Mouse (Mus musculus): ENCODE measurements around the gene Rela. TPM values are rescaled to one million over a fixed set of nuclear protein-coding genes. Genes with fewer than 3 reads are reported as not detected.
A peak's percentile ranks its signal among the peaks of the same experiment; 100 is the strongest.
"Not testable (repeated sequence)": the region's sequence is repeated elsewhere in the genome, so short reads cannot be mapped to it uniquely, and the experiment has no call there.

Gene Rela
- polyA plus RNA-seq, 1 experiment from 2014 or later, result 31.6 TPM

DNA sequence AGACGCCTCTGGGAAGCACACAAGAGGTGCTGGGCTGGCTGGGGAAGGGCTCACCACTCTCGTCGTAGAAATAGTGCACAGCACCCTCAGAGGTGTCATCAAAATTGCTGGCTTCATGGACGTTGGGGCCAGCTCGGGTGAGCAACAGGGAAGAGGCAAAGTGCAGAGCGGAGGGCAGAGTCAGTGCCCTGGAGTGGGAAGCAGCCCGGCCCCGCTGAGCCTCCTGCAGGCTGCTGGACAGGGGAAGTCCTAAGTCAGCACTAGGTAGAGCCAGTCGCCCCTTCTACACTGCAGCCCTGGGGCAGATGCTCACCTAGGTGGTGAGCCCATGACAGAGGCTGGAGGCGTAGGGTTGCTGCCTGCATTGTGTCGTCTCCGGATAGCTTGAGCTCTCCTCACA is 47.0 kb downstream of the Rela start:
- H3K27me3 ChIP-seq (replicated peaks), result no peaks in the 10 kb centered on the region
- H3K4me3 ChIP-seq (replicated peaks), result no peak overlapping the region
- H3K4me2 ChIP-seq, result no peak overlapping the region
- no peak overlapping the region for H3K9ac ChIP-seq (replicated peaks)
- peaks cover 14% of the 10 kb centered on the region for H3K4me1 ChIP-seq
- no peak for ATAC-seq (ENCODE audit: low FRiP score)
- H3K27ac ChIP-seq (replicated peaks), result no peak overlapping the region
- peaks cover 73% of the 10 kb centered on the region for H3K36me3 ChIP-seq
- WGBS, result 95% methylated on average over 12 of the region's 12 CpGs
- no peaks in the 10 kb centered on the region for H3K9me3 ChIP-seq (replicated peaks)

DNA sequence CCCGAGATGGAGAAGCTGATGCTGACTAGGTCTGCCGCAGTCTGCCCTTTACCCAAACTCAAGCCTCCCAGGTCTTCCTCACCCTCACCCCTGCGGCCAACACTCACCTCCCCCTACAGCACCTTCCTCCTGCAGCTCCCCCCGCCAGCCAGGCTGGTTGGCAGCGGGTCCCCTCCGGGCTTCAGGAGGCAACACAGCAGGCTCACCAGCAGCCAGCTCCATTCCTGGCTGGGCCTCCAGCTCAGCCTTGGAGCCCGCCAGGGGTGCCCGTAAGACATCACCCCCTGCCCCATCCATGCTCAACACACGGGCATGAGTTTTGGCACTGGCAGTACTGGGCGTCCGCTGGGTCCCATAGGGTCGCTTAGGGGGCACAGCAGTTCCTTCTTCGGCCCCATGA is 47.7 kb downstream of the Rela start:
- 95% methylated on average over 13 of the region's 13 CpGs for WGBS
- Histone ChIP-seq H3K4me2 (no peak overlapping the region), H3K27ac (replicated peaks) (no peak overlapping the region), H3K27me3 (replicated peaks) (no peaks in the 10 kb centered on the region), H3K4me3 (replicated peaks) (no peak overlapping the region), H3K9ac (replicated peaks) (no peak overlapping the region), H3K9me3 (replicated peaks) (no peaks in the 10 kb centered on the region), H3K4me1 (peaks cover 21% of the 10 kb centered on the region), H3K36me3 (peaks cover 66% of the 10 kb centered on the region)
- no peak for ATAC-seq (ENCODE audit: low FRiP score)

DNA sequence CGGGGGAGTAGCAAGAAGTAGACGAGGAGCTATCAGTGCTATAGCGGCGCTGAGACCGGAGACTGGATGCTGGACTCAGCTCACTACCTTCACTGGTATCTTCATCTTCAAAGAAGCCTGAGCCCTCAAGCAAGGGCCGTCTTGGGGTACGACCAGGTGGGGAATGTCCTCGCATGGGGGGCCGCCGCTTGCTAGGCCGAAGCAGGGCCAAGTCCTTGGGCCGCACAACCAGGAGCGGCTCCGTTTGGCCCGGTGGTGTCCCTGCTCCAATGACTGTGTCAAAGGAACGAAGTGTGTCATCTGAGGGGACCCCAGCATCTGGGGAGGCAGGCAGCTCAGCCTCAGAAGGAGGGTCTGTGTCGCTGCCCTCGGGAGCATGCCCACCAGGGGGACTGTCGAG is 48.1 kb downstream of the Rela start:
- Histone ChIP-seq H3K27ac (replicated peaks) (no peak overlapping the region), H3K36me3 (peaks cover 62% of the 10 kb centered on the region), H3K9ac (replicated peaks) (no peak overlapping the region), H3K9me3 (replicated peaks) (no peaks in the 10 kb centered on the region), H3K4me2 (no peak overlapping the region), H3K4me1 (peaks cover 26% of the 10 kb centered on the region), H3K27me3 (replicated peaks) (no peaks in the 10 kb centered on the region), H3K4me3 (replicated peaks) (no peak overlapping the region)
- no peak for ATAC-seq (ENCODE audit: low FRiP score)
- 95% methylated on average over 19 of the region's 19 CpGs for WGBS

DNA sequence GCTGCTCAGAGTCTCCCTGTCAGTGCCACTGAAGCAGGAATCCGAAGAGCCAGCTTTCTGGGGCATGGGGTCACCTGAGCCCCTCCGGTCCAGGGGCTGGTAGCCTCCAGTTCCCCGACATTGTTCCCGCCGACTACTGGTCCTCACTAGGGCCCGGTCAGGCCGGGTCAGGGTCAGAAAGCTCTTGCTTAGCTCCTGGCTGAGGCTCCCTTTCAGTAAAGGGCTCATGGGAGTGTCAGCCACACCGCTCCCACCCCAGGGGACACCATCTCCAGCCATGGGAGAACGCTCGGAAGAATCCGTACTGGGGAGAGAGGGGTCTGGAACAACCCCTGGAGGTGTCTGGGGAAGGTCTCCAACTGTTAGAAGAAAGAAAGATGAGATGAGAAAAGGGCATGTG is 48.6 kb downstream of the Rela start:
- no peak overlapping the region for H3K4me3 ChIP-seq (replicated peaks)
- no peak overlapping the region for H3K4me2 ChIP-seq
- WGBS, result 95% methylated on average over 11 of the region's 11 CpGs
- no peaks in the 10 kb centered on the region for H3K9me3 ChIP-seq (replicated peaks)
- no peaks in the 10 kb centered on the region for H3K27me3 ChIP-seq (replicated peaks)
- ATAC-seq (ENCODE audit: low FRiP score), result no peak
- H3K9ac ChIP-seq (replicated peaks), result no peak overlapping the region
- H3K4me1 ChIP-seq, result peaks cover 30% of the 10 kb centered on the region
- no peak overlapping the region for H3K27ac ChIP-seq (replicated peaks)
- peaks cover 57% of the 10 kb centered on the region for H3K36me3 ChIP-seq

DNA sequence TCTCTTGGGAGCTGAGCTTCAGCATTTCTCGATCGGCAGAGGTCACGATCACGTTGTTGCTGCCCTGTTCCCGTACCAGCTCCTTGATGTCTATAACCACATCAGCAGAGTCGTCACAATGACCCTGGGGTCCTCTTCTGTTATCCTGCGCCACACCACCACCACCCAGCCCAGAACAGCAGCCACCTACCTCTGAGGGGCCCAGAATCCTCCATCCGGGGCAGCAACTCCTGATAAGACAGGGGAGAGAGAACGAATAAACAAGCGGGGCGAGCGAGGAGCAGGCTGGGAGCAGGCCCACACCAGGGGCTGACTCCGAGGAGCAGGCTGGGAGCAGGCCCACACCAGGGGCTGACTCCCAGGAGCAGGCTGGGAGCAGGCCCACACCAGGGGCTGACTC is 49.2 kb downstream of the Rela start:
- no peak for ATAC-seq (ENCODE audit: low FRiP score)
- H3K27me3 ChIP-seq (replicated peaks), result no peaks in the 10 kb centered on the region
- no peak overlapping the region for H3K4me3 ChIP-seq (replicated peaks)
- no peak overlapping the region for H3K9ac ChIP-seq (replicated peaks)
- H3K4me1 ChIP-seq, result peaks cover 36% of the 10 kb centered on the region
- no peak overlapping the region for H3K27ac ChIP-seq (replicated peaks)
- H3K4me2 ChIP-seq, result no peak overlapping the region
- H3K9me3 ChIP-seq (replicated peaks), result no peaks in the 10 kb centered on the region
- WGBS, result 93% methylated on average over 13 of the region's 13 CpGs
- peaks cover 51% of the 10 kb centered on the region for H3K36me3 ChIP-seq

DNA sequence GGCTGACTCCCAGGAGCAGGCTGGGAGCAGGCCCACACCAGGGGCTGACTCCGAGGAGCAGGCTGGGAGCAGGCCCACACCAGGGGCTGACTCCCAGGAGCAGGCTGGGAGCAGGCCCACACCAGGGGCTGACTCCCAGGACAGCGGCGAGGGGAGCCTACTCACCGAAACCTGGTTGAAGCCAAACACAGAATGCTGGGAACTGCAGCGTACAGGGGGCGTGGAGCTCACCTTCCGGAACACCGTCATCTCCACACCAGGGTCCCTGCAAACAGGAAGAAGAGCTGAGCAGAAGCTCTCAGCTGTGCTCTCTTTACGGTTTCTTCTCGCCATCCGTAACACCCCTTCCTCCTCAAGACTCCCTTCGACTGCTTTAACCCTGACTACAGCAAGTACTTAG is 49.7 kb downstream of the Rela start:
- Histone ChIP-seq H3K4me3 (replicated peaks) (peak overlapping the region; percentile 86; the same call in 1 of the 2 replicates), H3K4me1 (peaks cover 41% of the 10 kb centered on the region), H3K4me2 (peak overlapping the region; percentile 95), H3K36me3 (peaks cover 46% of the 10 kb centered on the region)
- not testable (repeated sequence) for H3K27ac ChIP-seq (replicated peaks); H3K27me3 ChIP-seq (replicated peaks); H3K9me3 ChIP-seq (replicated peaks); ATAC-seq (ENCODE audit: low FRiP score); H3K9ac ChIP-seq (replicated peaks)
- 94% methylated on average over 12 of the region's 12 CpGs for WGBS

DNA sequence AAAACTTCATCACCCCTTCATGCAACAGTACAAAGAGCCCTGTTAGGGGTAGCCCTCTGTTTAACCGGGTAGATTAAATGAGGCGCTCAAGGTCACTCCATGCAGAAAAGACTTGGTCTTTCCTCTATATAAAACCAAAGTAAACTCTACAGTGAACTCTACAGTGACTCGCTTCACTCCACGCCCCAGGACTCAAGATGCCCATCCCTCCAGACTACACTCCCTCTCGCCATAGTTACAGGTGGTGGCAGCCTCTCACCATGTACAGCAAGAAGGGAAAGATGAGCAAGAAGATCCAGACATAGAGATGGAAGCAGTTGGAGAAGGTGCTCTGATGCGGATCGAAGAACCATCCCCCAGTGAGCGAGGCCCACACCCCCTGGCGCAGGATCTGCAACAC is 50.5 kb downstream of the Rela start:
- peak overlapping the region; percentile 91 for H3K27ac ChIP-seq (replicated peaks)
- peak overlapping the region; percentile 84 for H3K9ac ChIP-seq (replicated peaks)
- no peak for ATAC-seq (ENCODE audit: low FRiP score)
- WGBS, result 16% methylated on average over 9 of the region's 9 CpGs
- H3K36me3 ChIP-seq, result peaks cover 39% of the 10 kb centered on the region
- H3K4me2 ChIP-seq, result peak overlapping the region; percentile 95
- H3K9me3 ChIP-seq (replicated peaks), result no peaks in the 10 kb centered on the region
- peaks cover 49% of the 10 kb centered on the region for H3K4me1 ChIP-seq
- peak overlapping the region; percentile 86 for H3K4me3 ChIP-seq (replicated peaks)
- H3K27me3 ChIP-seq (replicated peaks), result no peaks in the 10 kb centered on the region

DNA sequence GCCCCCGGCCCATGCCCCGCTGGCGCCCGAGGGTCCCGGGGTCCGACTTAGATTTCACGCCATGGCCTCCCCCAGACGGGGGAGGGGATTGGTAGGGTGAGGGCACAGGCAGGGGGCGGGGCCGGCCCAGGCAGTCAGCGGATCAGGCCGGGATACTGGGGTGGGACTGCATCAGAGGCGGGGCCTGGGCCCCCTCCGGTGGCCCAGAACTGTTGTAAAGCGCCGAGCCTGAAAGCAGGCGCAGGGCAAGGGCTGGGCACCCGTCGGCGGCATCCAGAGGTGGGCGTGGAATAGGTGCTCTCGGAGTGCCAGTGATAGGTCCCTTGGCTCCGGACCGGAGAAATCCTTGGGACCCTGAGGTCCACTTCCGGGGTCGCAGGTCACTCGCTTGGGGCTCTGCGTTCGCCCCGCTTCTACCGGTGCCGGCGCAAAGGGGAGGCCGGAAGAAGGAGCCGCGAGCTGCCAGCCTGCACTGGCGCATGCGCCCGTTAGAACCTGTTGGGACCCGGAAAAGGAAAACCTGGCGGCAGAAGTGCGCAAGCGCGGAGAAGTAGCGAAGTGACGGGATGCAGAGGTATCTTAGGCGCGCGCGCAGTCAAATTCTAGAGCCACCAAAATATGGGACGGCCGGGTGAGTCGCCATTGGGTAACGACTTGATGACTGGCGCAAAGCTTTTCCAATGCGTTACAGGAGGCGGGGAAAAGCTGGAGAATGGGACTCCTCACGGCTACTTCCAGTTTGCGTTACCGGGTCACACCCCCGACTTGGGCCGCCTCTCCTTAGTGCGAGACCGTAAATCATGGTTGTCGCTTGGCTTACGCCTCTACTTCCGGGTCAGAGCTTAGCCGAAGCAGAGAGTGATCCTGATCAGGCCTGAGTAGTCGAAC is 51.2 kb downstream of the Rela start, which contains the start of the genes Map3k11 and Pcnx3:
TSS of gene Map3k11 (plus strand) at position 543 of the 888 bp plus-strand sequence.
TSS of gene Pcnx3 (minus strand) at position 709 of the 888 bp plus-strand sequence.
- Histone ChIP-seq H3K36me3 (peaks cover 39% of the 10 kb centered on the region), H3K4me1 (peaks cover 55% of the 10 kb centered on the region)

DNA sequence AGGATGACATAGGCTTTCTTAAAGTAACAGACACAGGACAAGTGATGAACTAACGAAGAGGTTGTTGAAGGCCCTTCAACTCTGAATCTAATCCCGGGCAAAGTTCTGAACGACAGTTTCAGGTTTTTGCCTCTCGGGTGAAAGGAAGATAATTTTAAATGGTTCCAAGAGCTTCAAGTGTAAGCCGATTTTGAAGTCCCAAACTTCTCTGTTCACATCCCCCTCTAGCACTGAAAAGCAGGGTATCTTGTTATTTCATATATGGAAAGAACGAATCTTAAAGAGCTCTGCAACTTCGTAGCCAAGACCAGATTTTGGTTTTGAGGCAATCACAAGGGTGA is 51.8 kb downstream of the Rela start:
- H3K4me1 ChIP-seq, result peaks cover 60% of the 10 kb centered on the region
- peak overlapping the region; percentile 77 for H3K9ac ChIP-seq (replicated peaks)
- H3K4me2 ChIP-seq, result peak overlapping the region; percentile 95
- WGBS, result 1% methylated on average over 7 of the region's 7 CpGs
- peak overlapping the region; percentile 86 for H3K4me3 ChIP-seq (replicated peaks)
- H3K9me3 ChIP-seq (replicated peaks), result no peaks in the 10 kb centered on the region
- ATAC-seq (ENCODE audit: low FRiP score), result no peak
- peaks cover 39% of the 10 kb centered on the region for H3K36me3 ChIP-seq
- H3K27ac ChIP-seq (replicated peaks), result peak overlapping the region; percentile 91
- H3K27me3 ChIP-seq (replicated peaks), result no peaks in the 10 kb centered on the region

More for the DNA sequence above, 51.2 kb downstream of the Rela start, which contains the start of the genes Map3k11 and Pcnx3:
- peak within 1 kb of the TSS; percentile 84 for H3K9ac ChIP-seq (replicated peaks)
- H3K9me3 ChIP-seq (replicated peaks), result no peaks in the 10 kb centered on the region
- peak within 1 kb of the TSS; percentile 86 for H3K4me3 ChIP-seq (replicated peaks)
- peak within 1 kb of the TSS; percentile 95 for H3K4me2 ChIP-seq
- peak; percentile 96 for ATAC-seq (ENCODE audit: low FRiP score)
- no peaks in the 10 kb centered on the region for H3K27me3 ChIP-seq (replicated peaks)
- WGBS, result under 1% methylated on average over 69 of the region's 69 CpGs
- peak within 1 kb of the TSS; percentile 91 for H3K27ac ChIP-seq (replicated peaks)

DNA sequence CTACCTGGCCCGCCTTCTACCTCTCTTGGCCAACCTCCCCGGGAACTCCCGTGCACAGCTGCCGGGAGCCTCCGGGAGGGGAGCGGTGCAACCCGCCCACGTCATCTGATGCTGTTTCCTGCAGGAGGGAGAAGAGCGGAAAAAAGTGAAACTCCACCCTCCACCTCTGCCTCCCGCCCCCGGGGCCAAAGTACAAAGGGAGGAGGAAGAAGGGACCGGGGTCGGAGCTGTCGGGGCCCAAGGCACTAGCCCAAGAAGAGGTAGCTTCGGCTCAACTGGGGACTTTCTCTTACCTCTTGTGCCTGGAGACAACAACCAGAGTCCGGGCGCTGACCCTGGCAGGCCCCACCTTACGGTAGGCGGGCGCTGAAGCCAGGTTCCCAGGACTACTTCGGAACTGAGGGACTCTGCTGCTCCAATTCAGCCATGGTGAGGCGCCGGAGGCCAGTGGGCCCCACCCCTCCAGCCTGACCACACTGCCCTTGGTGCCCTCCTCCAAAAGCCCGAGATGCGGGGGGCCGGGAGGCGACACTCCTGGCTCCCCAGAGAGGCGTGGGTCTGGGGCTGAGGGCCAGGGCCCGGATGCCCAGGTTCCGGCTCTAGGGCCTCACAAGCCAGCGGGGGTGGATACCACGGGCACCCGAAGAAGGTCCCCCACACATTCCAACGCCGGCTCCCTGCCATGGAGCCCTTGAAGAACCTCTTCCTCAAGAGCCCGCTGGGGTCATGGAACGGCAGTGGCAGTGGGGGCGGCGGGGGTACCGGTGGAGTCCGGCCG is 52.5 kb downstream of the Rela start:
- Histone ChIP-seq H3K27ac (replicated peaks) (peak overlapping the region; percentile 91), H3K9me3 (replicated peaks) (no peaks in the 10 kb centered on the region), H3K4me2 (peak overlapping the region; percentile 95), H3K36me3 (peaks cover 37% of the 10 kb centered on the region), H3K4me1 (peaks cover 60% of the 10 kb centered on the region), H3K4me3 (replicated peaks) (peak overlapping the region; percentile 86), H3K27me3 (replicated peaks) (no peaks in the 10 kb centered on the region), H3K9ac (replicated peaks) (peak overlapping the region; percentile 77)
- ATAC-seq (ENCODE audit: low FRiP score), result peak; percentile 18; the same call in 1 of the 2 replicates
- 11% methylated on average over 42 of the region's 42 CpGs for WGBS

DNA sequence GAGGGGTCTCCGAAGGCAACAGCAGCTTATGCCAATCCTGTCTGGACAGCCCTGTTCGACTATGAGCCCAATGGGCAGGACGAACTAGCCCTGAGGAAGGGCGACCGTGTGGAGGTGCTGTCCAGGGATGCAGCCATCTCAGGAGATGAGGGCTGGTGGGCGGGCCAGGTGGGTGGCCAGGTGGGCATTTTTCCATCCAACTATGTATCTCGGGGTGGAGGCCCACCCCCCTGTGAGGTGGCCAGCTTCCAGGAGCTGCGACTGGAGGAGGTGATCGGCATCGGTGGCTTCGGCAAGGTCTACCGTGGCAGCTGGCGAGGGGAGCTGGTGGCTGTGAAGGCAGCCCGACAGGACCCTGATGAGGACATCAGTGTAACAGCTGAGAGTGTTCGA is 53.1 kb downstream of the Rela start:
- ATAC-seq (ENCODE audit: low FRiP score), result no peak
- Histone ChIP-seq H3K27ac (replicated peaks) (peak overlapping the region; percentile 91), H3K4me1 (peaks cover 64% of the 10 kb centered on the region), H3K4me2 (peak overlapping the region; percentile 95), H3K27me3 (replicated peaks) (no peaks in the 10 kb centered on the region), H3K9ac (replicated peaks) (peak overlapping the region; percentile 77), H3K4me3 (replicated peaks) (peak overlapping the region; percentile 86), H3K9me3 (replicated peaks) (no peaks in the 10 kb centered on the region), H3K36me3 (peaks cover 31% of the 10 kb centered on the region)
- WGBS, result 80% methylated on average over 15 of the region's 15 CpGs
